Mouse (Mus musculus) ES-E14 (cell line): ENCODE results near the gene Kif1b. TPM values are rescaled to one million over a fixed set of nuclear protein-coding genes. Genes with fewer than 3 reads are reported as not detected.

Experiments
- DNase-seq: peaks from one replicate; pipeline ENCODE4 v3.0.0-alpha.2; 2013; ENCODE audit warnings: low read depth, low spot score
- H3K27ac ChIP-seq: 2 replicates; pipeline ENCODE4 v1.5.1; 2012; ENCODE audit warnings: low read depth, mild to moderate bottlenecking, low read length, moderate library complexity, mixed read lengths; ENCODE audit not compliant: poor library complexity, insufficient read depth, severe bottlenecking
- H3K36me3 ChIP-seq: 2 replicates; pipeline ENCODE4 v1.6.1; 2012; ENCODE audit warnings: mild to moderate bottlenecking, low read length, moderate library complexity, mixed read lengths; ENCODE audit not compliant: control insufficient read depth, poor library complexity, insufficient read depth, severe bottlenecking
- H3K4me1 ChIP-seq, 2 experiments: fragments of 150-350 bp in 1 of 2; sonication (generic) in 1 of 2; 2 replicates each; pipeline ENCODE4 v1.6.1; 2012; ENCODE audit warnings: low read length in 2 of 2, mild to moderate bottlenecking in 1 of 2, mixed read lengths in 1 of 2; ENCODE audit not compliant: control insufficient read depth in 2 of 2, insufficient read depth in 2 of 2, poor library complexity in 1 of 2
- H3K4me3 ChIP-seq, 2 experiments: fragments of 150-350 bp in 1 of 2; sonication (generic) in 1 of 2; 2 replicates each; pipeline ENCODE4 v1.5.1; 2012; ENCODE audit warnings: low read length in 2 of 2, low read depth in 1 of 2, mild to moderate bottlenecking in 1 of 2, mixed read lengths in 1 of 2; ENCODE audit not compliant: insufficient read depth in 1 of 2, poor library complexity in 1 of 2, severe bottlenecking in 1 of 2
- H3K9ac ChIP-seq: 2 replicates; pipeline ENCODE4 v1.6.1; 2012; ENCODE audit warnings: low read depth, mild to moderate bottlenecking, low read length, mixed read lengths; ENCODE audit not compliant: poor library complexity, insufficient read depth, severe bottlenecking
- H3K9me3 ChIP-seq: fragments of 150-350 bp; sonication (generic); 2 replicates; pipeline ENCODE4 v1.6.1; 2012; ENCODE audit warnings: low read depth, mild to moderate bottlenecking, low read length; ENCODE audit not compliant: control insufficient read depth, insufficient read depth
- CHD2 ChIP-seq: IDR thresholded peaks from 2 replicates; pipeline ENCODE4 v1.6.1; 2014; ENCODE audit warnings: mild to moderate bottlenecking, low read depth, low read length, inconsistent platforms
- HCFC1 ChIP-seq: IDR thresholded peaks from 2 replicates; pipeline ENCODE4 v1.6.1; 2012; ENCODE audit warnings: low read length, inconsistent platforms, borderline replicate concordance; ENCODE audit not compliant: insufficient read depth
- MAFK ChIP-seq: IDR thresholded peaks from 2 replicates; pipeline ENCODE4 v1.6.1; 2014; ENCODE audit warnings: mild to moderate bottlenecking, low read depth, low read length, inconsistent platforms; ENCODE audit not compliant: insufficient read depth
- ZC3H11A ChIP-seq: IDR thresholded peaks from 2 replicates; pipeline ENCODE4 v1.6.1; 2012; ENCODE audit warnings: low read depth, mild to moderate bottlenecking, inconsistent platforms, low read length, borderline replicate concordance
- ZNF384 ChIP-seq: IDR thresholded peaks from 2 replicates; pipeline ENCODE4 v1.6.1; 2012; ENCODE audit warnings: low read depth, low read length, inconsistent platforms
- in situ Hi-C, 2 experiments: fragments of 600-800 bp; cut with MboI; formaldehyde crosslinking; loops; one replicate each; pipeline ENCODE4 v1.15.1; 2025; ENCODE audit warnings: low sequenced_read_pairs in 2 of 2, inconsistent platforms in 1 of 2; ENCODE audit not compliant: unreplicated experiment in 2 of 2
- total RNA-seq: library from RNA; depleted of rRNA; stranded (reverse); fragments of 300-350 nt; gene quantifications from 2 replicates; pipeline ENCODE4 v1.2.3, GENCODE M21; 2012; rRNA removed

The Kif1b gene
- total RNA-seq, 1 experiment = 27.1 TPM

DNA sequence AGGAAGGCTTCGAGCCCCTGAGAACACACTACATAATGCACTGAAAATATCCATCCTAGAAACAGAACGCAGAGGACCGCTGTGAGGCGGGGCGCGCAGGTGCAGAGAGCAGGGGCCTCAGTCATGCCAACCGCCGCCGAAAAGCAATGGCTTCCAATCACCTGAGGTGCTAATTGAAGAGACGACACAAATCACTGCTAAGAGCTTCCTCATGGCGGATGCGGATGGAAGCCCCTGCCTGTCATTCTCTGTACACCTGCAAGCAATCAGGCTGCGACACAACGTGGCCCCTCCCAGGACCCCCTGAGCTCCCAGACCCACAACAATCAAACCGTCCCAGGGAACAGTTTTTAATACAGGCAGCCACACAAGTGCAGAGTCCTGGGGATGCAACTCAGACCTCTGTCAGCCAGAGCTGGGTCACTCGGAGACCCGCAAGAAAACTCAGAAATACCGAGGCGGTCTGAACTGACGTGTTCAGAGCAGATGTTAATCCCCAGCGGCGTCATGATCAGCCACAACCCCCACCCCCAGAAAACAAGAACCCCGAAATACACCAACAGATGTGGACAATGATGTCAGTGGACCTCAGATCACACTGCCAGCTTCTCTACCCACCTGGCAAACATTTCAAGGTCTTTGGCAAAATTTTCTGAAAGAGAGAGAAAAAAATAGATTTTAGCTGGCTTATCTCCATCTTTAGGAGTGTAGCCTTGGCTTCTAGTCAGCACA, 176.3 kb downstream of the Kif1b start:
- Histone ChIP-seq H3K9me3 (no peaks in the 10 kb centered on the region), H3K4me3 (no peak overlapping the region), H3K4me1 (peaks cover 3 to 19% of the 10 kb centered on the region in 2 experiments; a peak in 2 of 4 replicates), H3K9ac (no peak overlapping the region; the same call in 1 of the 2 replicates), H3K27ac (no peak overlapping the region), H3K36me3 (peaks cover 34% of the 10 kb centered on the region)
- DNase-seq = no peak
- in situ Hi-C loops = no loop called here
- TF ChIP-seq MAFK (no peak), ZNF384 (no peak), ZC3H11A (no peak), HCFC1 (no peak), CHD2 (no peak)

DNA sequence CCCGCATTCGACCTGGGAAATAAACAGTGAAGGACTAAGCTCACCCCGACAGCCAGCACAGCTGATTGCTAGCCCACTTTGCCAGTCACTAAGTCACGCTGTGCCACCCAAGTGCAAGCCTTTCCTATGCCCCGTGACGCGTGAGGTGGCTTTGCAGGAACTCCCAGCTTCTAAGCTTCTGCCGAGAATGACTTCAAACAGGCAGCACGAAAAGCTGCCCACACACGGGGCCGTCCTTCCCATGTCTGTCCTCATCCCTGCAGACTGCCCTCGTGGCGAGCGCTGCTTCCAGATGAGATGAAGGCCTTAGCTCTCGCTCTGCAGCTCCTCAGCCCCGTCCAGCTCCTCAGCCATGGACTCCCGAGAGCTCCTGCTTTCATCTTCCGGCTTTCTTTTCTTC, 179.0 kb downstream of the Kif1b start:
- no peak overlapping the region for H3K4me3 ChIP-seq
- no peak for TF ChIP-seq CHD2
- TF ChIP-seq ZNF384 = no peak
- no peak for TF ChIP-seq HCFC1
- no peak for TF ChIP-seq MAFK
- no peak for TF ChIP-seq ZC3H11A
- in situ Hi-C loops = no loop called here
- no peak overlapping the region for H3K27ac ChIP-seq
- H3K9me3 ChIP-seq = no peaks in the 10 kb centered on the region
- peaks cover 5 to 32% of the 10 kb centered on the region in 2 experiments; a peak in 2 of 4 replicates for H3K4me1 ChIP-seq
- H3K9ac ChIP-seq = no peak overlapping the region
- H3K36me3 ChIP-seq = peaks cover 36% of the 10 kb centered on the region
- no peak for DNase-seq

DNA sequence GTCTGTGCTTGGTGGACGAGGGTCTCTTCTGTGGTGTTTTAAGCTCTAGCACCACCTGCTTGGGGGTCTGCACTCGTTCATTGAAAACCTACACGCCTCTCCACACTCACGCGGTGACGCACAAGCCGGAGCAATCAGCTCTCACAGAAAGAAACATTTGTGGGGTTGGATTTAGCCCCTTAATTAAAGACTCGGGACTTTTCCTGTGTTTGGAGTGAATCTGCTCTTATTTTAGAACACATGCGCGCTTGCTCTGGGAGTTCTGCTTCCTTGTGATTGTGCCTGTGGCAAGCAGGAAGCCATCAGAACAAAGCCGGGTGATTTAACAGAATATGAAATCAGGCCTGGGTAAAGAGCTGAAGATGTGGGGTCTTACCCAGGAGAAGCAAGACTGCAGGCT, 180.8 kb downstream of the Kif1b start, which contains the start of gene Cort:
Gene Cort, minus strand, starts transcription at position 101 of the 400 bp plus-strand sequence.
- in situ Hi-C loops = no loop called here
- TF ChIP-seq CHD2 (no peak), MAFK (no peak), HCFC1 (no peak), ZNF384 (no peak), ZC3H11A (no peak)
- peak within 1 kb of the TSS; percentile 9; the same call in 1 of the 2 replicates for H3K9ac ChIP-seq
- no peak within 1 kb of the TSS for H3K27ac ChIP-seq
- H3K36me3 ChIP-seq = peaks cover 30% of the 10 kb centered on the region
- H3K4me3 ChIP-seq = no peak within 1 kb of the TSS
- DNase-seq = no peak
- peaks cover 4 to 25% of the 10 kb centered on the region in 2 experiments; a peak in 2 of 4 replicates for H3K4me1 ChIP-seq
- H3K9me3 ChIP-seq = no peaks in the 10 kb centered on the region

Other genes with a start within 250 kb of the Kif1b start
- gene Pex14, start 207.8 kb downstream of the Kif1b start, total RNA-seq = 80.3 and 126 TPM in 2 replicates
- gene Dffa, start 203.5 kb downstream of the Kif1b start, total RNA-seq = 10.3 and 15.2 TPM in 2 replicates
- gene Cort, start 180.9 kb downstream of the Kif1b start, total RNA-seq = 1.7 and 1.9 TPM in 2 replicates
- gene Cenps, start 170.1 kb downstream of the Kif1b start, total RNA-seq = 15.2 and 15.9 TPM in 2 replicates
- 62.7 and 63.7 TPM in 2 replicates for gene Pgd, start 140.9 kb downstream of the Kif1b start, total RNA-seq
- gene Ube4b, start 119.1 kb upstream of the Kif1b start, total RNA-seq = 72.4 and 78.9 TPM in 2 replicates
- 1.4 and 2.7 TPM in 2 replicates for gene Rbp7, start 147.3 kb upstream of the Kif1b start, total RNA-seq
- not detected in 2 replicates for gene Tmem274, start 169.7 kb upstream of the Kif1b start, total RNA-seq
- 8.5 and 11.0 TPM in 2 replicates for gene Nmnat1, start 177.5 kb upstream of the Kif1b start, total RNA-seq
- 27.0 and 29.1 TPM in 2 replicates for gene Lzic, start 177.5 kb upstream of the Kif1b start, total RNA-seq
- gene Ctnnbip1, start 210.5 kb upstream of the Kif1b start, total RNA-seq = 18.3 and 19.0 TPM in 2 replicates